Mouse (Mus musculus) fibroblast of lung, adult 2 months (primary cell): Measurements from ENCODE around the gene Glrx2.

Experiments used
- DNase-seq: peaks from one replicate; pipeline ENCODE4 v3.0.0-alpha.2; 2011; ENCODE audit warnings: low read depth

Glrx2 gene

GRCm38 (mm10) chr1:143742186-143742585, 26.0 kb downstream of the Glrx2 start:
- DNase-seq: no peak

- DNase-seq: no peak
Measured at GRCm38 (mm10) chr1:143745871-143746270, 29.7 kb downstream of the Glrx2 start.

GRCm38 (mm10) chr1:143762159-143762558, 46.0 kb downstream of the Glrx2 start:
- DNase-seq: no peak

GRCm38 (mm10) chr1:143764443-143764842, 48.3 kb downstream of the Glrx2 start:
- no peak for DNase-seq

GRCm38 (mm10) chr1:143765801-143766200, 49.7 kb downstream of the Glrx2 start:
- DNase-seq: no peak

GRCm38 (mm10) chr1:143766238-143766637, 50.1 kb downstream of the Glrx2 start:
- no peak for DNase-seq

- DNase-seq: no peak
Measured at GRCm38 (mm10) chr1:143770444-143771109, 54.4 kb downstream of the Glrx2 start.

GRCm38 (mm10) chr1:143773082-143773481, 56.9 kb downstream of the Glrx2 start:
- no peak for DNase-seq

GRCm38 (mm10) chr1:143773909-143774308, 57.8 kb downstream of the Glrx2 start:
- no peak for DNase-seq

- DNase-seq: peak; percentile 82
Measured at GRCm38 (mm10) chr1:143776446-143777411, 60.6 kb downstream of the Glrx2 start, which contains the start of the genes Trove2 and Uchl5. Trove2 (minus strand) TSS chr1:143777068. Uchl5 (plus strand) TSS chr1:143777272.

GRCm38 (mm10) chr1:143777558-143778218, 61.5 kb downstream of the Glrx2 start:
- no peak for DNase-seq

GRCm38 (mm10) chr1:143788584-143789227, 72.6 kb downstream of the Glrx2 start:
- peak; percentile 10 for DNase-seq
